Mouse (Mus musculus) cerebellum, adult 2 months (tissue): ENCODE data around the gene Ankrd65. TPM values are rescaled to one million over a fixed set of nuclear protein-coding genes. Genes with fewer than 3 reads are reported as not detected.
A peak's percentile ranks its signal among the peaks of the same experiment; 100 is the strongest.

Source experiments
- DNase-seq, 2 experiments: peaks; one replicate each; pipeline ENCODE4 v3.0.0; 2021
- H3K27ac ChIP-seq: fragments of 200-500 bp; 2 replicates; pipeline ENCODE4 v1.5.1; 2012; ENCODE audit warnings: low read length, control low read depth, inconsistent platforms; ENCODE audit not compliant: insufficient read depth
- H3K27me3 ChIP-seq: fragments of 200-500 bp; 2 replicates; pipeline ENCODE4 v1.6.1; 2012; ENCODE audit warnings: inconsistent platforms, mild to moderate bottlenecking, low read length, moderate library complexity; ENCODE audit not compliant: control insufficient read depth, insufficient read depth
- H3K4me1 ChIP-seq: fragments of 200-500 bp; 2 replicates; pipeline ENCODE4 v1.6.1; 2011; ENCODE audit warnings: low read length; ENCODE audit not compliant: control insufficient read depth, insufficient read depth
- H3K4me3 ChIP-seq: fragments of 200-500 bp; replicated peaks from 2 replicates; pipeline ENCODE3; 2011; ENCODE audit warnings: mild to moderate bottlenecking, low read depth, low read length, control low read depth; ENCODE audit not compliant: insufficient read depth
- CTCF ChIP-seq: fragments of 200-500 bp; IDR thresholded peaks from 2 replicates; pipeline ENCODE4 v1.5.1; 2011; ENCODE audit warnings: low read depth, mild to moderate bottlenecking, control low read depth, low read length, moderate library complexity, borderline replicate concordance; ENCODE audit not compliant: insufficient read depth
- POLR2A ChIP-seq: fragments of 200-500 bp; IDR thresholded peaks from 2 replicates; pipeline ENCODE4 v1.6.1; 2011; ENCODE audit warnings: low read length, control low read depth, borderline replicate concordance; ENCODE audit not compliant: insufficient read depth
- WGBS: fragments of 180-500 bp; shearing (Covaris S2); methylation state at CpG from one replicate; pipeline ENCODE4 v1.1.7; 2018; 5-methylcytosine and 5-hydroxymethylcytosine counted together
- polyA plus RNA-seq: library from polyadenylated mRNA; depleted of rRNA; stranded (reverse); fragments of >200 nt; gene quantifications from 2 replicates; pipeline ENCODE4 v1.2.3, GENCODE M21; 2012

The Ankrd65 gene
- polyA plus RNA-seq, 1 experiment: 0.16 TPM

DNA sequence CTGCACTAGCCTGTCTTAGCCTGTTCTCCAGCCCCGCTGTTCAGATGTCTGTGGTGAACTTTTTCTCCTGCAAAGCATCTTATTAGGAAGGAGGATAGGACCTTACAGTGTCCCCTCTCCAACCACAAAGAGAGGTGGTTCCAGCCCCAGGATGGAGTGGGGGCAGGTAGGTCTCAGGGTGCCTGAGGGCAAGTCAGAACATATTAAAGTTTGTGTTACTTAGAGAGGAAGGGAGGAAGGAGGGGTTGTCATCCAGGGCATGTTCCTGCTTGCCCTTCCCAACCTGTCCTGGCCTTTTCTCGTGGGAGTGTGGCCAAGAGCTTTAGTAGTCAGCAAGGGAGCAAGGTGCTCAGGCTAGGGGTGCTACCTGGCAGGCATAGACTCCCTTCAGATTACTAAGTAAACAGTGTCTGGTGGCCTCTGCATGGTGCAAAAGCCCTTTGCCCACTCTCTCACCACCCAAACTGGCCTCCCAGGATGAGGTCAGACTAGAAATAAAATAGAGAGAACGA, 467 bp downstream of the Ankrd65 start:
- Histone ChIP-seq H3K27me3 (no peaks in the 10 kb centered on the region), H3K4me3 (no peak overlapping the region), H3K27ac (no peak overlapping the region), H3K4me1 (no peaks in the 10 kb centered on the region)
- 73% methylated on average over 3 of the region's 3 CpGs for WGBS
- no peak for DNase-seq
- no peak for TF ChIP-seq POLR2A
- TF ChIP-seq CTCF: no peak

DNA sequence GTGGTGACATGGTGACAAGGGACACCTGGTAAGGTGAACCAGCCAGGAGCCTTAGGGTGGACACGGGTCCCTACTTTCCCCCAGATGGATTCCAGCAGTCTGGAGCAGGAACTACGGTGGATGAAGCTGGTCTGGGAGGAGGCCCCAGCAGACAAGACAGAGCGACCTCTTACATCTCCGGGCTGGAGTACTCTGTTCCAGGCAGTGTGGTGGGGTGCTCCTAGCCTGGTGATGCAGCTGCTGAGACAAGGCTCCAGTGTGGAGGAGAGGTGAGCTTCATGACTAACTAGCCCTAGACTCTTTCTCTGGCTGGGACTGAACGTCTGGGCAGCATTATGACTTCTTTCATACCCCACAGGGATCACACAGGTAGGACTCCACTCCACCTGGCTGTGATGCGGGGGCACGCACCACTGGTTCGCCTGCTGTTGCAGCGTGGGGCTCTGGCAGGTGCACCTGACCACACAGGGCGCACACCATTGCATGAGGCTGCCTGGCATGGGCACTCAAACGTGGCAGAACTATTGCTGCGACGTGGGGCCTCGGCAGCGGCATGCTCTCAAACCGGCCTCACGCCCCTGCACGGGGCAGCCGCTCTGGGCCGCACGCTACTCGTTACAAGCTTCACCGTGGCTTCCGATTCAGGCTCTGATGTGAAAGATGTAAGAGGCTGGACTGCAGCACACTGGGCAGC, 1.1 kb downstream of the Ankrd65 start:
- 75% methylated on average over 24 of the region's 24 CpGs for WGBS
- H3K4me3 ChIP-seq: no peak overlapping the region
- no peak for DNase-seq
- TF ChIP-seq CTCF (no peak), POLR2A (no peak)
- H3K4me1 ChIP-seq: no peaks in the 10 kb centered on the region
- H3K27me3 ChIP-seq: no peaks in the 10 kb centered on the region
- H3K27ac ChIP-seq: no peak overlapping the region

DNA sequence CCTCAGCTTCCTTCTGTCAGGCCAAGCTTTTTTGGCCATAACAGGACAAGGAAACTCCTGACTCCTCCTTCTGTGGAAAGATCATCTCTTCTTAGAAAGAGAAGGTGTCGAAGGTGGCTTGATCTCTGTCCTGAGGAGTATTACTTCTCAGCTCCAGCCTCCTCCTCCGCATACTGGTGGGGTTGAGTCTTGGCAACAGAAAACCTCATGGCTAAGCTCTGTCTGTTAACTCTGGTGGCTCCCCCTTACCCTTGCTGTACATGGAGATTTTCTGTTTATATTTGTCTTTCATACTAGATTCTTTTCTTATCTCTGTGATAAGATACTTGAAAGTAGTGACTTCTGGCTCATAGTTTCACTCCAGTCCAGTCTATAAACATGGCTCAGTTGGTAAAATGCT, 3.5 kb downstream of the Ankrd65 start:
- 73% methylated on average over 2 of the region's 2 CpGs for WGBS
- no peaks in the 10 kb centered on the region for H3K4me1 ChIP-seq
- no peak for DNase-seq
- no peak overlapping the region for H3K27ac ChIP-seq
- H3K4me3 ChIP-seq: no peak overlapping the region
- no peaks in the 10 kb centered on the region for H3K27me3 ChIP-seq
- no peak for TF ChIP-seq CTCF
- no peak for TF ChIP-seq POLR2A

DNA sequence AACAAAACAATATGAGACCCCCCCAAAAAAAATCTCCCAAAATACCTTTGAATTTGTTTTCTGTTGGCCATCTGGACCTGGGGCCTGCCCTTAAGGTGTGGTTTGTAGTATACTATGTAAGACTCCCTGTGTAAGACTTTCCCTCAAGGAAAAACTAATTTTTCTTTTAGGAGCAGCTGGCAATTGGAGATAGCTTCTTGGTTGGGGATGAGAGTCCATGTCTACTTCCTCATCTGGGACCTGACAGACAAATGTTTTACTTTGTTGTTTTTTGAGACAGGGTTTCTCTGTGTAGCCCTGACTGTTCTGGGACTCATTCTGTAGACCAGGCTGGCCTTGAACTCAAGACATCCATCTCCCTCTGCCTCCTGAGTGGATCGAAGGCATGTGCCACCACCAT, 11.8 kb downstream of the Ankrd65 start:
- Histone ChIP-seq H3K4me1 (peaks cover 10% of the 10 kb centered on the region), H3K27ac (no peak overlapping the region), H3K27me3 (no peaks in the 10 kb centered on the region; the same call in 1 of the 2 replicates), H3K4me3 (no peak overlapping the region)
- WGBS: 64% methylated on average over 1 of the region's 1 CpGs
- no peak for DNase-seq
- TF ChIP-seq POLR2A: no peak
- no peak for TF ChIP-seq CTCF

DNA sequence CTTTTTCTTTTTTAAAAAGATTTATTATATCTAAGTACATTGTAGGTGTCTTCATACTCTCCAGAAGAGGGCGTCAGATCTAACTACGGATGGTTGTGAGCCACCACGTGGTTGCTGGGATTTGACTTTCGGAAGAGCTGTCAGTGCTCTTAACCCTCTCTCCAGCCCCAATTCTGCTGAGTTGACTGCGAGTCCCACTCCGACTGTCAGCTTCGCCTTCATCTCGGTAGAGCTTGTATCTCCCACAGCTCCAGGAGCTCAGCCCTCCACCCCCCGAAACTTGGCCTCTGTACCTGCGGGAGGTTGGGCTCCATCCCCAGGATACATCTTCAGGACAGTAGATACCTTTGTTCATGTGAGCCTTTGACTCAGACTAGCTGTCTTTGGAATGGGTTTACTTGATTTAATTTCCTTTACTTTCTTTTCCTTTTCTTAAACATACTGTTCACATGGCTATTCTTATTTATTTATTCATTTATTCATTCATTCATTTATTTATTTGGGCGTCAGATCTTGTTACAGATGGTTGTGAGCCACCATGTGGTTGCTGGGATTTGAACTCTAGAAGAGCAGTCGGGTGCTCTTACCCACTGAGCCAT, 12.6 kb downstream of the Ankrd65 start, which contains the start of gene Mrpl20:
Gene Mrpl20, plus strand, starts transcription at position 138 of the 599 bp plus-strand sequence.
- TF ChIP-seq POLR2A (no peak), CTCF (no peak)
- no peak for DNase-seq

DNA sequence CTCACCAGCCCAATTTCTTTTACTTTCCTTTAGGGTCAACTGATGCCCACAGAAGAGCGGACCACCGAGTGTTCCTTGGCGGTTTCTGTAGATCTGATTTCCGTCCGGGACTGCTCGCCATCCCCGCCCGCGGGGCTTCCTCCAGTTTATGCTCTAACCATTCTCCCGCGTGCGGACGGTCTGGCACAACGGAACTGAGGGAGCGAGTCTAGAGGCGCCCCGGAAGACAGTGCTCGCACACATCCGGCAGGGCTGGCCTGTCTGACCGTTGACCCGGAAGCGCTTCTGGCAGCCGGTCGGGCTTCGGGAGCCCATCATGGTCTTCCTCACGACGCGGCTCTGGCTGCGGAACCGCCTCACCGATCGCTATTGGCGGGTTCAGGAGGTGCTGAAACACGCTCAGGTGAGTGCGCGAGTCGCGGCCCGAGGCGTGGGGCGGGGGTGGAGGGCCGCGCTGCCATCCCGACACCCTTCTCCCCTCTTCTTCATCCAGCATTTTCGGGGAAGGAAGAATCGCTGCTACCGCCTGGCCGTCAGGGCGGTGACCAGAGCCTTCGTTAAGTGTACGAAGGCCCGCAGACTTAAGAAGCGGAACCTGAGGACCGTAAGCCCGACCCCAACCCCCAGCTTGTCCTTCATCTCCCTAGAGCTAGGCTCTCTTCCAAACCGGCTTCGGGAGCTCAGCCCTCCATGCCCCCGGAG, 13.3 kb downstream of the Ankrd65 start:
- Histone ChIP-seq H3K27ac (peak overlapping the region; percentile 63), H3K4me3 (peak overlapping the region; percentile 95), H3K4me1 (peaks cover 10% of the 10 kb centered on the region), H3K27me3 (no peaks in the 10 kb centered on the region; the same call in 1 of the 2 replicates)
- TF ChIP-seq CTCF: no peak
- TF ChIP-seq POLR2A: peak; percentile 84
- peak; percentile 94 to 98 for DNase-seq
- WGBS: under 1% methylated on average over 58 of the region's 58 CpGs

More for the DNA sequence above, 12.6 kb downstream of the Ankrd65 start, which contains the start of gene Mrpl20:
- 8% methylated on average over 12 of the region's 12 CpGs for WGBS
- H3K4me3 ChIP-seq: peak within 1 kb of the TSS; percentile 95
- H3K4me1 ChIP-seq: peaks cover 10% of the 10 kb centered on the region
- peak within 1 kb of the TSS; percentile 75 for H3K27ac ChIP-seq
- H3K27me3 ChIP-seq: no peaks in the 10 kb centered on the region; the same call in 1 of the 2 replicates

DNA sequence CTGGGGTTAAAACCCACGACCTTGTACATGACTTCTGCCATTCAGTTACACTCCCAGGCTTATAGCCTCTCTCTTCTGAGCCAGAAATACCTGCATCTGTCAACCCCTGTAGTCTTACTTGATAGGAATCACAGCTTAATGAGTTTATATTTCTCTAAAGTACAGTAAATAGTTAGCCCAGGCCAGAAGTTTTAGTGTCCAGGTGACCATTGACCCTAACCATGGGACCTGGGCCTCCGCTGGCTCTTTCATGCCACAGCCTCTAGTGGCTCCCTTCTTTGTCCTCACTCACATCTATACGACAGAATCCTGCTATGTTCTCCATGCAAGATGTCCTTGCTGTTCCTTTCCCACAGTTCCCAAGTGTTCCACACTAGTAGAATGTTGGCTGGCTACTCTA, 17.6 kb downstream of the Ankrd65 start:
- no peak for DNase-seq
- H3K27me3 ChIP-seq: no peaks in the 10 kb centered on the region
- TF ChIP-seq POLR2A: no peak
- TF ChIP-seq CTCF: no peak
- 90% methylated on average over 3 of the region's 3 CpGs for WGBS
- no peak overlapping the region for H3K27ac ChIP-seq
- H3K4me3 ChIP-seq: no peak overlapping the region
- peaks cover 9% of the 10 kb centered on the region for H3K4me1 ChIP-seq
